Mouse (Mus musculus): ENCODE measurements around the gene Smtn.

DNA sequence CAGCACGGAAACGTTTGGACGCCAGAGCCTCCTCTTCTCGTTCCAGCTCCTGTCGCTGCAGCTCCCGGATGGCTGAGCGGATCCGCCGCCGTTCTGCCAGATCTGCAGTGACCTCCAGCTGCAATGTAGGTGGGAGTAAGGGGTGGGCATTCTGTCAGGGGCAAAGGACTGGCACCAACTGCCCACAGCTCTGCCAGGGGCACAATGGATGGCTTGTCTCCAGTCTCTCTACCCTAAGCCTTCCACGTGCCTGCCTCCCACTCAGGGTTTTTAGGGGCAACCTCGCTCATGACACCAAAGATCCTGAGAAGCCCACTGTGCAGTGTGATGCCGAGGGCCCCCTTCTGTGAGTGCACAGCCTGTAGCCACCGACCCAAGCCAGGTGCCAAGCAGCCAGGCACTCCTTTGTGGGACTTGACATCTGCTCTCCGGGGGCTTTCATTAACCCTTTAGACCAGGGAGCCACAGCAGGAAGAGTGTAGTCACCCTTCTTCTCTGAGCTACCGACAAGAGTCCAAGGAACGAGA, 6.9 kb downstream of the Smtn start:
- no peak for TF ChIP-seq CTCF (IDR thresholded peaks at IDR 0.05; ENCODE audit: low read depth, low read length)
- no peak for TF ChIP-seq POLR2A (IDR thresholded peaks at IDR 0.05; ENCODE audit: insufficient read depth, low read length)
- TF ChIP-seq EP300 (IDR thresholded peaks at IDR 0.05; ENCODE audit: insufficient read depth, low read depth, low read length): no peak

Measured in ES-Bruce4 (cell line).